Mouse (Mus musculus) lung, postnatal 36 days (tissue): ENCODE results near the gene Ppil2.

Source experiments
- DNase-seq: peaks from one replicate; pipeline ENCODE4 v3.0.0; 2022; ENCODE audit warnings: mixed read lengths

Gene Ppil2

GRCm38 (mm10) chr16:17096938-17097337, 14.1 kb downstream of the Ppil2 start:
- no peak for DNase-seq

GRCm38 (mm10) chr16:17088346-17088745, 22.7 kb downstream of the Ppil2 start:
- no peak for DNase-seq

DNA sequence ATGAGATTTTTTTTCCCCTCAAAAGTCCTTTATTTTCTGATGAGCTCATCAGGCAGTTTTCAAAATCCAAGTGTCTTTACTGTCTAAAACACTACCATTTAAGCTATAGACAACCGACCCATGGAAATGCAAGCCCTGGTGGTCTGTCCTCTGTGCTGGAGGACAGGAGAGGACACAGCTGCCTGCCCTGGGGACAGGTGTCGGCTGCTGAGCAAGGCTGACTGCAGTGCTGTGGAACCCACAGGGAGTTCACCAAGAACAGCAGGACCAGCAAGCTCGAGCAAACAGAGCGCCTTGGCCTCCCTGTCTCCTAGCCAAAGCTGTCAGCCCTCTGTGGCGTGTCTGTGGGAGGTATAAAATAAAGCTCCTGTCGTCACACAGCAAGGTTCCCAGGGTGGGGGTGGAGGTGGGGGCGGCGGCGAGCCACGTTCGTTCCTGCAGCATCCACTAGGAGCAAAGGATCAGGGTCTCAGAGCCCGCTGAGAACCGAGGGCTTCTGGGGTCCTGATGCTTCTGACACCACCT, 24.3 kb downstream of the Ppil2 start:
- DNase-seq, result no peak

GRCm38 (mm10) chr16:17086241-17086640, 24.8 kb downstream of the Ppil2 start:
- DNase-seq, result no peak

DNA sequence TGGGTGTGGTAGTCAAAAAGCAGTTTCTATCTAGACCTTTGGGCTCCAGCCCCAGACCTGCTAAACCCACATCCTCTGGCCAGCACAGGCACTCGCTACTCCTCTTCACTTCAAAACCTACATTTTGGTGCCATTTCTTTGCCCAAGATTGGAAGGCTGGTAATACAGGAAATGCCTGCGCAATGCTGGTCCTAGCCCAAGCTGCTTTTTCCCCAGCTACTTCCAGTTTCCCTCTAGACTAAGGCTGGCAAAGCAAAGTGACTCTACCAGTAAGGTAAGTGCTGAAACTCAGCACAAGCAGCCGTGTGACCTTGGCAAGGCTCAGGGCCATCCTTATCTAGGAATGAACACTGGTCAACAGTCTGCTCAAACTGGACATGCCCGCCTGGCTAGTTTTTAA, 25.4 kb downstream of the Ppil2 start:
- peak; percentile 59 for DNase-seq

DNA sequence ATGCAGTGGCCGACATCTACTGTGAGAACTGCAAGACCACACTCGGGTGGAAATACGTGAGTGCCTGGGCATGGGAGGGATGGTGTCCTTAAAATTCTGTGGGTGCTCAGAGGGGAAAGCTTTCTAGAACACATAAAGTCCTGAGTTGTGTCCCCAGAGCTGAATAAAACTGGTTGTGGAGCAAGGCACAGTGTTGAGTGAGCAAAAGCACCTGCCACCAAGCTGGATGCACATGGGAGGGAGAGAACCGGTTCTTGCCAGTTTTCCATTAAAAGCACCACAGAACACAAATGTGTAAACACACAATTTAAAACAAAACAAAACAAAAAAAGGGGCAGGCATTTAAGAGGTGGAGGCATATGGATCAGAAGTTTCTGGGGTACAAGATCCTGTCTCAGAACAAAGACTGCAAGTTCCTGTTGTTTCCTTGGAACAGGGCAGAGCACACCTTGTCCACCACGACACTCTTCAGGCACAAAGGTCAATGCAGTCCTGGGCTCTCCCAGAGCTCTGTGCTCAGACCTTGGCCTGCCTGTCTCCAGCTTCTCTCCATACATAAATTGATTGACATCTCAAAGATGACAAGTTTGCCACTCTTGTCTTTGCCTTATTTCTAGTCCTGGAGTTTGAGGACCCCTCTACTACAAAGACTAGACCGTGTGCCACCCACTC, 28.8 kb downstream of the Ppil2 start:
- peak; percentile 56 for DNase-seq

DNA sequence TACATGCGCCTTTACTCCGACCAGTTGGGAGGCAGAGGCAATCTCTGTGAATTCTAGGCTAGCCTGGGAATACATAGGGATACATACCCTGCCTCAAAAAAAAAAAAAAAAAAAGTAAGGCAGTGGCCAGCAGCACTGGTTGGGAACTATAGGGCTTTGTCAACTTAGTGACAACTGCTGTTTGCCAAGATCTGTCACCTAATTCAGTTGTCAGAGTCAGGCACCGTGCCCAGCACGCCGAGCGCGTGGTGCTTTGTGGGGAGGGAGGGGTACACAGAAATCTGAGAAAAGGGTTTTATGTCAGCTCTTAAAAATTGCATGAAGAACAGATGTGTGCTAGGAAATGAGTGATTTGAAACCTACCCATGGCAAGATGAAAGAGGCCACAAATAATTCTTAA, 33.0 kb downstream of the Ppil2 start:
- DNase-seq, result no peak

DNA sequence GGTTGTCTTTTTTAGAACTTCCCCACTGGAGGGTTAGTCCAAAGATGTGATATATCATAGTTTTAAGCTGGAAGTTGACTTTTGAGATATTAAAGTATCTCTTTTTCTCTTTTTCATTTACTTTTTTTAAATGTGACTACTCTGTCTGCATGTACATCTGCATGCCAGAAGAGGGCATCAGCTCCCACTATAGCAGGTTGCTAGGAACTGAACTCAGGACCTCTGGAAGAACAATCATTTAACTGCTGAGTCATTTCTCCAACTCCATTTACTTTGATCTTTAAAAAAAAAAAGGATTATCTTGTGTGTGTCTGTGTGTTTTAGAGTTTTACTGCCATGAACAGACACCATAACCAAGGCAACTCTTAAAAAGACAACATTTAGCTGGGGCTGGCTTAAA, 34.2 kb downstream of the Ppil2 start:
- no peak for DNase-seq

DNA sequence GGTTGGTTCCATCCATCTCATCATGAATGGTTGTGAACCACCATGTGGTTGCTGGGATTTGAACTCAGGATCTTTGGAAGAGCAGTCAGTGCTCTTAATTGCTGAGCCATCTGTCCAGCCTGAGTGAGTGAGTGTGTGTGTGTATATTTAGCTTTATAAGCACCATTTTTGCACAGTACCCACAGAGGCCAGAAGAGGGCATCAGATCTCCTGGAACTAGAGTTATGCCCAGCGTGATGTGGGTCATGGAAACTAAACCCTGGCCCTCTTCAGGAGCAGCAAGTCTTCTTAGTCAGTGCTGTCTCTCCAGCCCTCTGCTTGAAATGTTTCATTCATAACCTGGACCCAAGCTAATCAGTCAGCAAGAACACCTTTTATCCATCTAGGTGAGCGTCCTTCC, 34.8 kb downstream of the Ppil2 start:
- no peak for DNase-seq

GRCm38 (mm10) chr16:17073000-17073399, 38.1 kb downstream of the Ppil2 start:
- no peak for DNase-seq

DNA sequence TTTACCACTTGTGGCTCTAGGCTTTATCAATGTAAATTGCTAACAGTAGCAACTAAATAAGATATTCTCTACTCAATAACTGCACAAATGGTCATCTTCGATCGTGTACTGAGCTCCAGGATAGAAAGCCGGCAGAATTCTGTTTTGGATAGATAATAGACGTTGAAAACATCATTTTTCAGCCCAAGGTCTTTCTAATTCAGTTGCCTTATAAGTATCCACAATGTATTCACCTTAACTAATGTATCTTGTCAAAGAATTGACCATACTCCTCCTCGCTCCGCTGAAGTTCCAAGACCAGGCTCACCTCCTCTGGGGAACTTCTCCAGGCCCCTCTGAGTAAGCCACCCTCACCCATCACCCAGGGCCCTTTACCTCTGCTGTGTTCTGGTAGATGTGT, 40.3 kb downstream of the Ppil2 start:
- no peak for DNase-seq

DNA sequence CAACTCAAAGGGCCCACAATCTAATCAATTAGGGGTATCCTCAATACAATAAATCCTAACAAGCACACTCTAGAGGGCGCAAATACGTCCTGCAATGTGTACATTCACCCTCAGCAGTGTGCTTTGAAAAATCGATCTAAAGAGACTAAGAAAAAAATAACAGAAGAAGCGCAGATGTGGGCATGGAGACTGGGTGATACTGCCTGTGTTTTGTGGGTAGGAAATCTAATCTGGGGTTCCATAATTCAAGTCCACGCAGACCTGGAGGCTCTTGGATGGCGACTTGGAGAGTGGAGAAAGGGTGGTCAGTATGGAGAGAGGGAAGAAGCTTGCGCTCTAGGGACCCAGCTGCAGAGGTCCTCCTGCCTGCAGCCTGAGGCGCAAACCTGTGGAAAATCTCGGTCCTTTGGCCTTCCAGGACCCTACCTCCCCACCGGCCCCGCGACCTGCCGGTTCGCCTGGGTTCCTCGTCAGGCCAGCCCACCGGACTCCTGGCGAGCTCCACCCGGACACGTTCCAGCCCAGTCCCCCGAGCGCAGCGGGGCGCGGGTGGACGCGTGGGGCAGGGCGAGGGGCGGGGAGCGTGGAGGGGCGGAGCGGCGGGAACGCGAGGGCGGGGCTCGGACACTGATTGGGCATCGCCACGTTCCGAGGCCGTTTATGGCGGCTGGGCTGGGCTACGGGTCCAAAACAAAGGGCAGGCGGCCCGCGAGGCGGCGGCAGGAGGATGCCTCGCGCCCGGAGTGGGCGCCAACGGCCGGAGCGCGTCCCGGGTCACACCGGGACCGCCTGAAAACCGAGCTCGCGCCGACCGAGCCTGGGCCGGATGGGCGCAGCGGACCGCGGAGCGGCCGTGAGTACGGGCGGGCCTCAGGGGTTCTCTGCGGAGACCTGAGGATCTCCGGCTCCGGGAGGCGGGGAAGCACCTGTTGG, 41.3 kb downstream of the Ppil2 start, which contains the start of gene Ypel1:
TSS of gene Ypel1 (plus strand) at position 186 of the 933 bp plus-strand sequence.
- peak; percentile 90 for DNase-seq

GRCm38 (mm10) chr16:17067552-17067951, 43.5 kb downstream of the Ppil2 start:
- DNase-seq, result no peak

- no peak for DNase-seq
Measured at GRCm38 (mm10) chr16:17062338-17062737, 48.7 kb downstream of the Ppil2 start.

- no peak for DNase-seq
Measured at GRCm38 (mm10) chr16:17055584-17055983, 55.5 kb downstream of the Ppil2 start.

DNA sequence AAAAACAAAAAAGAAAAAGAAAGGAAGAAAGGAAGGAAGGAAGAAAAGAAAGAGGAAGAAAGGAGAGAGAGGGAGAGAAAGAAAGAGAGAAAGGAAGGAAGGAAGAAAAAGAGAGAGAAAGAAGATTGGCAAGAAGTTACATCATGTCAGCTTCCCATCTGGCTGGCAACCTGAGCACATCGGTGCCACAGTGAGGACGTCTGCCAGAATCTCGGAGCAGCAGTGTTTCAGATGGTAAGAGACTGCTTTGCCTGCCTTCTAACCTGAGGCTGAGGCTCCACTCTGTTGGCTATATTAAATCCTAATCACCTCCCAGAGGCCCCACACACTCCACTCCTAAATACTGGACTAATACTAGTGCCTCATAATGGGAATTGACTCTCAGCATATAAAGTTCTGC, 57.2 kb downstream of the Ppil2 start:
- DNase-seq, result no peak

DNA sequence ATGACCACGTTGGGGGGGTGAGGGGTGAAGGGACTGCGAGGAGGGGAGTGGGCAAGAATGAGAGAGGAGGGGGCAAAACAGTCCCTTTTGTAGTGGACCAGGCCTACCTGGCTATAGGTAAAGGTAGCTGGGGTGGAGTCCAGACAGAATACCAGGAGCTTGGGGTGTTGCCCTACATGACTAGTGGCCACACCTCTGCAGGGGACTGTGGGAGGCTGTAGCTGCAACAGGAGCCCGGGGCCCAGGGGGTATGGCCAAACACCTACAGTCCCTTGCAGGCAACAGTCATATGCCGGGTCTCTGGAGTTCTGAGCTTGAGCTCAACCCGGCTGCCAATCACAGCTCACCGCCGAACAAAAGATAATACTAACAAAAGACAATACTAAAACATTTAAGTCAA, 59.0 kb downstream of the Ppil2 start:
- DNase-seq, result no peak

GRCm38 (mm10) chr16:17049886-17050285, 61.2 kb downstream of the Ppil2 start:
- DNase-seq, result no peak

DNA sequence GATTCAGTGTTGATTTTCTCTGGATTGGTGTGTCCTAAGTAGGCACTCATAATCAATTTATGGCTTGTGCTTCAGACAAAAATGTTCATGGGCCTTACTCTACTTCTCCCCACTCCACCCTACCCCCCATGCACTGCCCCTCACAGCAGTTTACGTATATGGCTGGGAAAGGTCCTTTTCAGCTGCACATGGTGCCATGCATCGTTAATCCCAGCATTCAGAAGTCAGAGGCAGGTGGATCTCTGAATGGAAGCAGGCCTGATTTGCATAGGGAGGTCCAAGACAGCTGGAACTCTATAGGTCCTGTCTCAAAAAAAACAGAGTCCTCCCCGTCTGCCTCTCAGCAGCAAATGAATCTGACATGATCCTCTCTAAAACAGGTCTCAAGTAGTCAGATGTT, 65.8 kb downstream of the Ppil2 start:
- DNase-seq, result no peak

DNA sequence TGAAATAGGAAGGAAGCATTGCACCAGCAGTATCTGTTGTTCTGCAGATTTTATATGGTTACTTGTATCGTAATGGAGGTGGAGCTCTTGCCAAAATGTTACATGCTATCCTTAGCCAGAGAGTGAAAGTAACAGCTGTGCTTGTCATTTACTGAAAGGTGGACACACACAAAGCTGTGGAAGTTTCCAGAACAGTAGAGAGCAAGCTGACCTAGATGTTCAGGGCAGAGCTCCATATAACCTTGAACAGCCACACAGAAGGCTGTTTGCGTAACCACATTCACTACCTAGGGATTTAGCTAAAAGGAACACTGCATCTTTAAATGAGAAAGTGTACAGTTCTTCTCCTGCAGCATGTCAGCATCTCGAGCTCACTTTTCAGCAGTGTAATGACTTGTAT, 66.7 kb downstream of the Ppil2 start:
- DNase-seq, result no peak

- DNase-seq, result no peak
Measured at GRCm38 (mm10) chr16:17041417-17041816, 69.6 kb downstream of the Ppil2 start.

- no peak for DNase-seq
Measured at GRCm38 (mm10) chr16:17040716-17041115, 70.3 kb downstream of the Ppil2 start.
